Comparison of ENCODE assay signal across 8 mouse cellular contexts in genomic region chr5:34659686-34660590, GRCm38 (mm10). TPM values are rescaled to one million over a fixed set of nuclear protein-coding genes. Genes with fewer than 3 reads are reported as not detected.
A peak's percentile ranks its signal among the peaks of the same experiment; 100 is the strongest.
DNase-seq lines count a peak whose midpoint lies in the region; ATAC-seq and TF ChIP-seq lines count a peak whose summit lies in the region.

Gene Nop14, minus strand, starts transcription at chr5:34660148.
Gene Grk4, plus strand, starts transcription at chr5:34660379.

- peak within 1 kb of the TSS; percentile 39 for H3K4me3 ChIP-seq in cortical plate, adult 2 months (ENCODE audit: insufficient read depth, low read length)
- peak within 1 kb of the TSS; percentile 98 for H3K4me3 ChIP-seq in megakaryocyte, embryonic 14.5 days (replicated peaks)

- peak; percentile 95 for TF ChIP-seq POLR2A in cortical plate, adult 2 months (IDR thresholded peaks at IDR 0.05; ENCODE audit: extremely low read depth, insufficient read depth, low read length)

- no peaks in the 10 kb centered on the region for H3K9me3 ChIP-seq in megakaryocyte, embryonic 14.5 days

- H3K36me3 ChIP-seq in megakaryocyte, embryonic 14.5 days (replicated peaks; ENCODE audit: low read length): peaks cover 29% of the 10 kb centered on the region

- peak; percentile 99 for DNase-seq in gastrocnemius, adult 8-10 months (ENCODE audit: low spot score in 2 of 2)
- DNase-seq in hindlimb bud, embryonic 11.5 days (ENCODE audit: extremely low spot score, low read depth, low spot score): peak; percentile 100
- peak; percentile 95 to 100 for DNase-seq in left cerebral cortex, adult 8-10 months (ENCODE audit: low spot score in 2 of 2)
- DNase-seq in right cerebral cortex, postnatal 10 days (ENCODE audit: low spot score in 2 of 2): peak; percentile 100
- peak; percentile 96 for DNase-seq in urinary bladder, postnatal 25 days (ENCODE audit: low spot score)

- peak; percentile 91 for ATAC-seq in activated CD4-positive, CD25-positive, alpha-beta regulatory T cell, adult 4 months

- H3K27me3 ChIP-seq in megakaryocyte, embryonic 14.5 days (replicated peaks): no peaks in the 10 kb centered on the region

- H3K27ac ChIP-seq in cortical plate, adult 2 months (ENCODE audit: insufficient read depth, low read length): peak within 1 kb of the TSS; percentile 32

- peak; percentile 56 for TF ChIP-seq CTCF in cortical plate, adult 2 months (IDR thresholded peaks at IDR 0.05; ENCODE audit: extremely low read depth, insufficient read depth, low read length)

- peaks cover 3% of the 10 kb centered on the region; the same call in 1 of the 2 replicates for H3K4me1 ChIP-seq in cortical plate, adult 2 months (ENCODE audit: control insufficient read depth, insufficient read depth, low read length)
- H3K4me1 ChIP-seq in megakaryocyte, embryonic 14.5 days: peaks cover 30% of the 10 kb centered on the region

RNA-seq across cellular contexts. Expression of gene Nop14, which starts in this region (rescaled TPM):
- polyA plus RNA-seq in activated CD4-positive, CD25-positive, alpha-beta regulatory T cell, adult 4 months (2017; shearing (Covaris generic)): 10 to 100 TPM; 22.4 to 26.0 TPM
- polyA plus RNA-seq in cortical plate, adult 2 months (2012; rRNA removed): 15.5 and 16.6 TPM in 2 replicates
- 10 to 100 TPM; 13.2 to 19.2 (median 16.0) TPM for total RNA-seq in gastrocnemius, adult 8-10 months (2022)
- total RNA-seq in left cerebral cortex, adult 8-10 months (2022): 10 to 100 TPM; 15.8 to 20.0 (median 16.4) TPM
- polyA plus RNA-seq in megakaryocyte, embryonic 14.5 days (2012; ENCODE audit: insufficient read depth, low replicate concordance): 2.9 and 14.1 TPM in 2 replicates

RNA-seq across cellular contexts. Expression of gene Grk4, which starts in this region (rescaled TPM):
- polyA plus RNA-seq in activated CD4-positive, CD25-positive, alpha-beta regulatory T cell, adult 4 months (2017; shearing (Covaris generic)): 1 to 10 TPM; 4.3 to 6.2 TPM
- 3.2 and 4.1 TPM in 2 replicates for polyA plus RNA-seq in cortical plate, adult 2 months (2012; rRNA removed)
- total RNA-seq in gastrocnemius, adult 8-10 months (2022): 1 to 10 TPM in 3 of 4 experiments, under 1 TPM in 1; 0.83 to 1.6 (median 1.3) TPM
- total RNA-seq in left cerebral cortex, adult 8-10 months (2022): 1 to 10 TPM; 5.1 to 5.7 (median 5.5) TPM
- not detected in 2 replicates for polyA plus RNA-seq in megakaryocyte, embryonic 14.5 days (2012; ENCODE audit: insufficient read depth, low replicate concordance)

Comparison
In these comparisons a context has a peak if more than half of its experiments do, and no peak if none do; other contexts are left out.
1. Peak in every context shown above with its lines: DNase-seq, ATAC-seq, H3K4me3 ChIP-seq and H3K27ac ChIP-seq.